Mouse (Mus musculus): Measurements from ENCODE around the gene Gm5294. TPM values are rescaled to one million over a fixed set of nuclear protein-coding genes. Genes with fewer than 3 reads are reported as not detected.
A peak's percentile ranks its signal among the peaks of the same experiment; 100 is the strongest.

Gm5294 gene
- total and polyA plus RNA-seq, 3 experiments: 0.18 TPM; not detected in 2

GRCm38 (mm10) chr5:138849682-138850461, 30.0 kb downstream of the Gm5294 start:
- no peak for DNase-seq

GRCm38 (mm10) chr5:138850462-138850844, 30.6 kb downstream of the Gm5294 start:
- DNase-seq: no peak

GRCm38 (mm10) chr5:138851296-138851780, 31.5 kb downstream of the Gm5294 start:
- no peak for DNase-seq

- no peak for DNase-seq
These were observed 32.3 kb downstream of the Gm5294 start for GRCm38 (mm10) chr5:138852151-138852550.

GRCm38 (mm10) chr5:138853349-138853748, 33.5 kb downstream of the Gm5294 start:
- no peak for DNase-seq

GRCm38 (mm10) chr5:138857010-138857617, 37.2 kb downstream of the Gm5294 start:
- peak; percentile 87 for DNase-seq

- peak; percentile 81 for DNase-seq
These were observed 38.0 kb downstream of the Gm5294 start for GRCm38 (mm10) chr5:138857811-138858251.

GRCm38 (mm10) chr5:138863681-138864146, 43.8 kb downstream of the Gm5294 start:
- no peak for DNase-seq

GRCm38 (mm10) chr5:138864166-138864565, 44.3 kb downstream of the Gm5294 start:
- DNase-seq: no peak

GRCm38 (mm10) chr5:138864880-138865279, 45.0 kb downstream of the Gm5294 start:
- no peak for DNase-seq

- DNase-seq: no peak
These were observed 45.8 kb downstream of the Gm5294 start for GRCm38 (mm10) chr5:138865637-138866036.

Other genes with a start within 250 kb of the Gm5294 start
- gene Zfp68, start 200.3 kb upstream of the Gm5294 start, total RNA-seq (2021): 10 to 100 TPM; 19.1 to 22.4 TPM
- 1.3 and 1.6 TPM in 2 replicates for gene Zfp68, start 200.3 kb upstream of the Gm5294 start, polyA plus RNA-seq (2012; rRNA removed)
- 1 to 10 TPM; 3.9 to 7.4 TPM for gene A430033K04Rik, start 197.2 kb upstream of the Gm5294 start, total RNA-seq (2021)
- 0.46 and 1.1 TPM in 2 replicates for gene A430033K04Rik, start 197.2 kb upstream of the Gm5294 start, polyA plus RNA-seq (2012; rRNA removed)
- 10 to 100 TPM in 1 of 2 experiments, 1 to 10 TPM in 1; 8.4 to 20.5 TPM for gene Fam20c, start 65.6 kb upstream of the Gm5294 start, total RNA-seq (2021)
- gene Fam20c, start 65.6 kb upstream of the Gm5294 start, polyA plus RNA-seq (2012; rRNA removed): 37.7 and 39.7 TPM in 2 replicates
- 10 to 100 TPM; 23.8 to 37.5 TPM for gene Pdgfa, start 177.3 kb downstream of the Gm5294 start, total RNA-seq (2021)
- 42.9 and 56.9 TPM in 2 replicates for gene Pdgfa, start 177.3 kb downstream of the Gm5294 start, polyA plus RNA-seq (2012; rRNA removed)